Mouse (Mus musculus): ENCODE results near the gene Shisa7.
"Not testable (repeated sequence)": the region's sequence is repeated elsewhere in the genome, so short reads cannot be mapped to it uniquely, and the experiment has no call there.

The Shisa7 gene

DNA sequence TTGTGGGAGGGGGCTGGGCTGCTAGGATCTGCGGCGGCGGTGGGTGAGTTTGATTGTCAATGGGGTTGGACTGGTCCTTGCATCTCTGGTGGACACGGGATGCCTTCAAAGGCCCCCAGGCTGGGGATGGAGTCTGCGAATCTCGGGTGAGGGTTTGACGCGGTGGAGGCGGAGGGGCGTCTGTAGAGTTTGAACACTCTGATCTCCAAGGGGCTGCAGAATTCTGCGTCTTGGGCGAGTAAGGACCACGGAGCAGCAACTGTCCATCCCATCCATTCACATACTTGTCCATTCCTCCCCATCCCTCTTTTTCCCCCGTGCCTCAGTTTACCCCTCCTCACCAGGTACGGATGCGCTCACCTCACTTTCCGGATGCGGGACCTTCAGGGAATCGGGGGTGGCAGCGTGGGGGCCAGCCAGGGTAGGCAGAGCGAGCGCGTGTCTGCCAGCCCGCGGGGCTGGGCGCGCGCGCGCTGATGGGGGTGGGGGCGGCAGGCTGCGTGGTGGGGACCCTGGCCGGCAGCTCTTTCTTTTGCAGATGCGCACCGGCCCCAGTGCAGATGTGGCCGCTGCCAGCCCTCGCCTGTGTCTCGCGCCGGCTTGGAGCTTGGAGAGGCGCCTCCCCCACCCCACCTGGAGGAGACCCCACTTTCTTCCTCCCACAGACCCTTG is at the start of gene Shisa7:
Gene Shisa7 (minus strand): TSS at position 452 of the 672 bp plus-strand sequence.
- no peak for DNase-seq (ENCODE audit: low read depth, low spot score)

DNA sequence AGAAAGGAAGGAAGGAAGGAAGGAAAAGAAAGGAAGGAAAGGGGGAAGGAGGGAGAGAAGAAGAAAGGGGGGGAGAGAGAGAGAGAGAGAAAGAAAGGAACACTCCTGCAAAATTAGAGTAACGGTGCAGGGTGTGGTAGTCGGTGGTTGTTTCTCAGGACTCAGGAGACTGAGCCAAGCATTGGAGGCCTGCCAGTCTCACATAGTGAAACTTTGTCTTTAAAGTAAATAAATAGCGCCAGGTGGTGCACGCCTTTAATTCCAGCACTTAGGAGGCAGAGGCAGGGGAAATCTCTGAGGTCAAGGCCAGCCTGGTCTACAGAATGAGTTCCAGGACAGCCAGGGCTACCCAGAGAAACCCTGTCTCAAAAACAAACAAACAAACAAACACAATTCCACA is 42.2 kb upstream of the Shisa7 start:
- no peak for DNase-seq (ENCODE audit: low read depth, low spot score)

DNA sequence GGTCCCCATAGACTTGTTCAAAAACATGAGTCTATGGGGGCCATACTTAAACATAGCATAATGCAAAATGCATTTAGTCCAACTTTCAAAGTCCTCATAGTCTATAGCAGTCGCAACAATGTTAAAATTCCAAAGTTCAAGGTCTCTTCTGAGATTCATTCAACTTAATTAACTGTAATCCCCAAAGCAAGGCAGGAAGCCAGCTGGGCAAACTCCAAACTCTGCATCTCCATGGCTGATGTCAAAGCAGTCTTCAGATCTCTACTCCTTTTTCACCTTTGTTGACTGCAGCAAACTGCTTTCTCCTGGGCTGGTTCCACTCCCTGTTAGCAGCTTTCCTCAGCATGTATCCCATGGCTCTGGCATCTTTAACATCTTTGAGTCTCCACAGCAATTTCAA is 34.5 kb upstream of the Shisa7 start:
- DNase-seq (ENCODE audit: low read depth, low spot score) = not testable (repeated sequence)

DNA sequence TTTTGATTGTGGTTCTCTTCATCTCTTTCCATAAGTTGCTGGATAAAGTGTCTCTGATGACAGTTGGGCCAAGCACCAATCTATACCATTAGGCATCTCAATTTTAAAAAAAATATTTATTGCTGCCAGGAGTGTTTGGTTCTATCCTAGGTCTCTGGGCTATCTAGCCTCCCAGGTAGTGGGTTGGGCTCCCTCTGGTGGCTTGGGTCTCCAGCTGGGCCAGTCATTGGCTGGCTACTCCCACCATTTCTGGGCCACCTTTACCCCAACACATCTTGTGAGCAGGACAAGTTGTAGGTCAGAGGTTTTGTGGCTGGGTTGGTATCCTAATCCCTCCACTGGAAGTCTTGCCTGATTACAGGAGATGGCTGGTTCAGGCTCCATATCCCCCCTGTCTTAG is 33.7 kb upstream of the Shisa7 start:
- peak; percentile 33 for DNase-seq (ENCODE audit: low read depth, low spot score)

DNA sequence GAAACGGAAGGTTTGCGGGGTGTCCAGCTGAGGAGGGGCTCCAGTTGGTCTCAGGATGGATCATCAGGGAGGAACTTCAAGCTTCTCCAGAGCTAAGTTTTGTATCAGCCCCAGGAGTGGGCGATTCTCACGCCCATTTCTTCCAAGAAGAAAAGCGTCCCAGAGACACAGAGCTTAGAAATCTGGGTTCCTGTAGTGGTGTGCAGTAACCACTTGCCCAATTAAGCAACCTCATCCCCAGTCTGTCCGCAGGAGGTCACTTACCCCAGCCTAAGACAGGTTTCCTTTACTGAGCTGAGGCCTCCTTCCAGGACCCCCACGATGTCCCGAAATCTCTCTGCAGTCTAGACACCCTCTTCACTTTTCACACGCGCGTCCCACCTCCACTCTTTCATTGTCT is 32.7 kb upstream of the Shisa7 start:
- DNase-seq (ENCODE audit: low read depth, low spot score) = no peak

DNA sequence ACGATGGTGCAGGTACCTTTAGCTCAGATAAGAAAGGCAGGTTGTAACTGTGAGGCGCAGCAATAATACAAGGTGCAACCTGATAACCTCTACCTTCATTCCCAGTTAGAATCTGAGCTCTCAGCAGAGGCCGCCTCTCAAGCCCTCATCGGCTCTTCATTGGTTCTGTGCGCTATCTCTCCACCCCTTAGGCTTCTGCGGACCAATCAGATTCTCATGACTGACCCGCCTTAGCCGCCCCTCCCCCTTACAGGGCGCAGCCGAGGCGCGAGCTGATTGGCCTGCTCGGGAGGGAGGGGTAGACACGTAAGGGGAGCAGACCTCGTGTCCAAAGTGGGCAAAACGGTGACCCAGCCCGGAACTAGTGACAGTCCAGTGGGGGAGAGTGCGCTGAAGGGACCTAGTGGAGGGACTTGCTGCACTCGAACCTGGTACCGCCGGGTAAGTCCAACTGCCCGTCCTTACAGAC is 32.3 kb upstream of the Shisa7 start, which contains the start of gene Isoc2a:
Gene Isoc2a (plus strand): TSS at position 401 of the 469 bp plus-strand sequence.
- peak; percentile 98 for DNase-seq (ENCODE audit: low read depth, low spot score)

DNA sequence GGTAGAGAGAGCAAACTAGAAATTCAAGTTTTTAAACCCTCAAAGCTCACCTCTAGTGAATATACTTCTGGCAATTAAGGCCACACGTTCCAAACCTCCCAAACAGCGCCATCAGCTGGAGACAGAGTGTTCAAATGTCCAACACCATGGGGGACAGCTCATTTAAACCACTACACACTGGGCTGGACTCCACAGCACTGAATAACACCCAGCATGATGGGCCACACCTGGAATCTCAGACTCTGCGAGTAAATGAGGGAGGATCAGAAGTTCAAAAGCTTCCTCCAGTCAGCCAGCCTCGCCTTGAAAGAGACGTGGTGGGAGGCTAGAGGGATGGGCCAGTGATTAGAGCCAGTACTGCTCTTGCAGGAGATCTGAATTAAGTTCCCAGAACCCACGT is 25.6 kb upstream of the Shisa7 start, which contains the start of gene Isoc2b:
Gene Isoc2b (minus strand): TSS at position 126 of the 400 bp plus-strand sequence.
- DNase-seq (ENCODE audit: low read depth, low spot score) = peak; percentile 95

DNA sequence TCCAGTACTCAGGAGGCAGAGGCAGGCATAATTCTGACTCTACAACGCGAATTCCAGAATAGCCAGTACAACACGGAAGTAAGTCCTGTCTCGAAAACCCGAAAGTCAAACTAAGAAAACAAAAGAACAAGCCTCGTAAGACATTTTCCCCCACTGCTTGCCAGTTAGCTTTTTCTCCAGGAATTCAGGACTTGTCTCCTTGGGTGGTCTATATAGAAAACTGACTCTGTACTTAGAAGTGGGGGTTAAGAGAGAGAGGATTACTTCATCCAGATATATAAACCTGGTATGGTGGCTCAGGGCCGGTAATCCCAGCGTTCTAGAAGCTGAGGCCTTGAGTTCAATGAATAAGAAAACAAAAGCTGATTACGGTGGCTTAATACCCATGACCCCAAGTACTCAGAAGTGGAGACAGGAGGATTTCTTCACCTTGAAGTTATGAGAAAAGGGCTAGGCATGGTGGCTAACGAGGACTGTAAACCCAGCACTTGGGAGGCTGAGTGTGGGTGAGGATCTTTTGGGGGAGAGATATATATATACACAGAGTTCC is 22.2 kb upstream of the Shisa7 start:
- peak; percentile 66 for DNase-seq (ENCODE audit: low read depth, low spot score)

DNA sequence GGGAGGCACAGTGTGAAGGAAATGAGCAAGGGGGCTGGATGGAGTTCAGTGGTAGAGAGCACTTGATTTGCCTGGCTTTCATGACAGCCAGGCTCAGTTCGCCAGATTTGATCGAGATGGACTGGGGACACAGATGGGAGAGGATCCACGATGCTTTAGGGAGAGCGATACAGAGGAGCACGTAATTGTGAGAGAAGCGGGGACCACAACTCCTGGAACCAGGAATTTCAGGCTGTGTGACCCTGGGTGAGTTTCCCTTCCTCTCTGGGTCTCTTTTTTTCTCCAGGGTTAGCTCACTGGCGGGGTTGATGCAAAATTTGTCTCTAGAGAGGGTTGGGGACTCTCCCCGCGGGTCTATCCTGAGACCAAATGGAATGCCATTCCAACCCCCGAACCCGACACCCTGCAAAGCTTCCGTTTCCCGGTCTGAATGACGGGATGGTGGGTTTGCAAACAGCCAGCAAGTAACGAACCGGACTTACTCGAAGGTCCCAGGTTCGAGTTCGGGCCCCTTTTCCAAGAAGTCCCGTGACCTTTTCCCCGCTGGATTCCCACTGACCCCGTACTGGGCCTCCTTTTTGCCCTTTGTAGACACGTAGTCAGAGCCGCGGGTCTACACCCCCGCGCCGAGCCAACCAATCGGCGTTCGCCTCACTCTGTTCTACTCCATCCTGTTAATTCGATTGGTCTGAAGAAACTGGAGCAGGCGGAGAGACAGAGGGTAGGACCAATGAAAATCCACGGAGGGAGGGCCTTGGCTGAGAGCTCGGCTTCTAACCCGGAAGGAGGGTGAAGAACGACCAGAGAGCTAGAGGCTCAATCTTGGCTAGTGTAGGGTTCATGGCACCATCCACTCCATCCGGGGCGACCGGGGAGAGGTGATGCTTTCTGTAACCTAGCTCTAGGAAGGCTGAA is 21.3 kb upstream of the Shisa7 start:
- peak; percentile 99 for DNase-seq (ENCODE audit: low read depth, low spot score)

DNA sequence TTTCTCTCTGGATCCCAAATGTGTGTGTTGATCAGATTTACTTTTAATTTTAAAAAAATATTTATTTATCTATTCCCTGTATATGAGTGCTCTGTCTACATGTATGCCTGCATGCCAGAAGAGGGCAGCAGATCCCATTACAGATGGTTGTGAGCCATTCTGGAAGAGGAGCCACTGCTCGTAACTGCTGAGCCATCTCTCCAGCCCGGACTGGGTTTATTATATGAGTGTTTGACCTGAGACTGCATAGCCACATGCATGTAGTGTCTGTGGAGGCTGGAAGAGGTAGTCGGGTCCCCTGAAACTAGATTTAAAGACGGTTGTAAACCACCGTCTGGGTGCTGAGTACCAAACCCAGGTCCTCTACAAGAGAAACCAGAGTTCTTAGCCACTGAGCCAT is 20.6 kb upstream of the Shisa7 start:
- peak; percentile 74 for DNase-seq (ENCODE audit: low read depth, low spot score)

DNA sequence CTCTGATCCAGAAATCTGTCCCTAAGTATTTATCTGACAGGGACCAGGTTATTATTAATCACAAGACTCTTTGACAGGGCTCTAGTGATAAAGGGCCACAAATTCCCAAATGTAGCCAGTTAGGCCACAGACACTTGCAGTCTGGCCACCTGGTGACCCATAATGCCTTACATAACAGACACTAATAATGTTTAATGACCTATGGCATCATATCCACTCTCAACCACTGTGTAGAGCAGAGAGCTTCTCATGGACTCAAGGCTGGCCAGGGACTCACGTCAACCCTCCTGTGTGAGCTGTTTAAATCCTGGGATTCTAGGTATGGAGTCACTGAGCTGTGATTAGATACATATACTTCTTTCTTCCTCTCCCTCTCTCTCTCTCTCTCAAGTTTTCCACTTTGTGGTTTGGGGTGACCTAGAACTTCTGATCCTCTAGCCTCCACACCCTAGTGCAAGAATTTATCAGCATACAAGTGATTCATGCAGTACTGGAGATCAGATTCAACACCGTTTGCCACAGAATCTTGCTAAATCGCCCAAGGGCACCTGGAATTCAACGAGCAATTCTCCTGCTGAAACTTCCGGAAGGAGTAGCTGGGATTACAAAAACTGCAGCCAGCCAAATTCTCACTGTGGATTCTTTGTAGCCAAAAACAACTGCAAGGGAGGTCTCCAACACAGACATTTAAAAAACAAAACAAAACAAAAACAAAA is 19.8 kb upstream of the Shisa7 start:
- DNase-seq (ENCODE audit: low read depth, low spot score) = peak; percentile 33

DNA sequence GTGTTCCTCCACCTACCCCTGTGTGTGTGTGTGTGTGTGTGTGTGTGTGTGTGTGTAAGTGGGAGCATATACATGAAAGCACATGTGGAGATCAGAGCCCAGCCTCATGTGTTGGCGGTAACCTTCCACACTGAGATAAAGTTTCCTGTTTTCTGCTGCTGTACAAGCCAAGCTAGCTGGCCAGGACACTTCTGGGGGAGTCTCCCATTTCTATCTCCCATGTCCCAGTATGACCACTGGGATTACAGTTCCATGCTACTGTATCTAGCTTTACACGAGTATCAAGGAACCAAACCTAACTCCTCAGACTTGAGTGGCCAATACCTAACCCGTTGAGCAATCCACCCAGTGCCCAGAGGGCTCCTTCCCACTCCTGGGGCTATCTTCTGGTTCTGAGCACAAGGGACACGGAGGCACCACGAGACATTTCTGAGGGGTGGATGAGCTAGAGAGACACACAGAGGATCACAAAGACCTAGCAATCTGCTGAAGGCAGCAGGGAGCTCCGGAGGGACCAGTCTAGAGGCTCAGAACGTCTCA is 19.1 kb upstream of the Shisa7 start:
- no peak for DNase-seq (ENCODE audit: low read depth, low spot score)

DNA sequence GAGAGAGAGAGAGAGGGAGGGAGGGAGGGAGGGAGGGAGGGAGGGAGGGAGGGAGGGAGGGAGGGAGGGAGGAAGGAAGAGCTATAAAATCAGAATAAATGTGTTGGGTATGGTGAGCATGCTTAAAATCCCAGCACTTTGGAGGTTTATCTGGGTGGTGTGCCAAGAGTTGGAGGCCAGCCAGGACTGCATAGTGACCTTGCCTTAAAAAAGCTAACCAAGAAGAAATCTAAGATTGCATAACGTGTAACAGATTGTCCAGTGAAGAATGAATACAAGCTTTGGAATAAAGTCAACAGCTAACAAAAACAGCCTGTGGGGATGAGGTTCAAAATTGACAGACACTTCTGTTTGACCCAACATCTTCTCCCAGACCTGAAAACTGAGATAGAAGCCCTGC is 18.5 kb upstream of the Shisa7 start:
- DNase-seq (ENCODE audit: low read depth, low spot score) = no peak

DNA sequence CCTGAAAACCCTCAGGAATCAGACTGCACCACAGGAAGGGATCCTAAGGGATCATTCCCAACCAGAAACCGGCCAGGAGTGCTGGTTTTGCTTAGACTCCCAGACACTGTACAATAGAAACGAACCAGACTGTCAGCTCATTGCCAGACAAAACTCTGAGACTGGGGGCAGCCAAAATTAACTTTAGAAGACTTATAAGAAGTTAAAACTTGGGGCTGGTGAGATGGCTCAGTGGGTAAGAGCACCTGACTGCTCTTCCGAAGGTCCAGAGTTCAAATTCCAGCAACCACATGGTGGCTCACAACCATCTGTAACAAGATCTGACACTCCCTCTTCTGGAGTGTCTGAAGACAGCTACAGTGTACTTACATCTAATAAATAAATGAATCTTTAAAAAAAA is 16.4 kb upstream of the Shisa7 start:
- DNase-seq (ENCODE audit: low read depth, low spot score) = not testable (repeated sequence)

DNA sequence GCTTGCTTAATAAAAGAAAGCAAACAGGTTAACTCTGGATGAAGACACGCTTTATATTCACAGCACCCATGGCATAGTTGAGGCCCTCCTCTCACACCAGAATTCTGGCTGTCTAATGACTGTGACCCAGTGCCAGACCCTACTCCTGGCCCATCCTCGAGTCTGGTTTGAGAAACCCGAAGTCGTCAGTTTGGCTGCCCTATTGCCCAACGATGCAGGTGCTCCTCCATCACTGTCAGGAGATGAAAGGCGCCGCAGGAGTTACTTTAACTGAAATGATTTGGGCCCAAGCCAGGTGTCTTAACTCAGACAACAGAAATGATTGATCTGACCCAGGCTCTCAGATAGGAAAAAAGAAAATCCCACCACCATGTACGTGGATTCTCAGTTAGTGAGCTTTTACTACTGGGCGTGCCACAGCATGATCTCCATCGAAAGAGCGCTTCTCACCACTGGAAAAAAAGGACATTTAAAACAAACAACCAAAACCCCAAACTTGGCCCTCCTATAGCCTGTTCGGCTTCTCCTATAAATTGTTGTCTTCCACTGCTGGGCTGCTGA is 15.0 kb upstream of the Shisa7 start:
- DNase-seq (ENCODE audit: low read depth, low spot score) = no peak

DNA sequence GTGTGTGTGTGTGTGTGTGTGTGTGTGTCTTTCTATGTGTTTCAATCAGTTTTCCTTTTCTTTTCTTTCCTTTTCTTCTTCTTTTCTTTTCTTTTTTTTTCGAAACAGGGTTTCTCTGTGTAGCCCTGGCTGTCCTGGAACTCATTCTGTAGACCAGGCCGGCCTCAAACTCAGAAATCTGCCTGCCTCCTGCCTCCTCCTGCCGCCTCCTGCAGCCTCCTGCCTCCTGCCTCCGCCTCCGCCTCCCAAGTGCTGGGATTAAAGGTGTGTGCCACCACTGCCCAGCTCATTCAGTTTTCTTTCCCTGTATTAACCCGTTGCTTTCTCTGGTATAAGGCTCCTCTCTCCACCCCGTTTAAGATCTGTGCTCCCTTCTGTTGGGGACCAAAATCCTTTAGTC is 12.8 kb upstream of the Shisa7 start:
- no peak for DNase-seq (ENCODE audit: low read depth, low spot score)

DNA sequence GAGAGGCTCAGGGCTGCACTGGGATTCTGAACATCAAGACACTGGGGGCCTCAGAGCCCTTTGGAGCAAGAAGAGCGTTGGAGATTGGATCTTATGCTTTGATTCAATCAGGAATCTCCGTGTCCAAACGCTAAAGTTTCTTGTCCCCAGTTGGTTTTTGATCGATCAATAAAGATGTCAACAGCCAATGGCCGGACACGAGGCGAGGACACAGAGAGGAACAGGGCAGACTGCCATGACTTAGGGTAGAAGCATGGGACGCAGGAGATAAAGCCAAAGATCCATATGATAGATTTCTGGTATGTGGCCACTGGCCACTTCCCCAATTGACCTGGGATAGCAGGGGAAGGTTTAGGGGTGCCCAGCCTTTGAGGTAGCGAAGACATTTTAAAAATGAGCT is 12.0 kb upstream of the Shisa7 start:
- no peak for DNase-seq (ENCODE audit: low read depth, low spot score)

DNA sequence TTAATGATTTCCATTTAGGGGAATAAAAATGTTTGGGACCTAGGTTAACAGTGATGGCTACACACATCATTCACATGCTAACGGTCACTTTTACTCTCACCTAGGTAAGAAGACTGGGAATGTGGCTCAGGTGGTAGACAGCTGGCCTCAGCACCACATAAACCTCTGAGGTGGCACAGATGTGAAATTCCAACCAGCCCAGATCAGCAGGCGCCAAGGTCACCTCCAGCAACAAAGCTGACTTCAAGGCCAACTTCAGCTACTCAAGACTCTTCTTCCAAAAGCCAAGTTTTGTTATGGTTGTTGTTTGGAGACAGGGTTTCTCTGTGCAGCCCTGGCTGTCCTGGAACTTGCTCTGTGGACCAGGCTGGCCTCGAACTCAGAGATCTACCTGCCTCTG is 9.1 kb upstream of the Shisa7 start:
- no peak for DNase-seq (ENCODE audit: low read depth, low spot score)

DNA sequence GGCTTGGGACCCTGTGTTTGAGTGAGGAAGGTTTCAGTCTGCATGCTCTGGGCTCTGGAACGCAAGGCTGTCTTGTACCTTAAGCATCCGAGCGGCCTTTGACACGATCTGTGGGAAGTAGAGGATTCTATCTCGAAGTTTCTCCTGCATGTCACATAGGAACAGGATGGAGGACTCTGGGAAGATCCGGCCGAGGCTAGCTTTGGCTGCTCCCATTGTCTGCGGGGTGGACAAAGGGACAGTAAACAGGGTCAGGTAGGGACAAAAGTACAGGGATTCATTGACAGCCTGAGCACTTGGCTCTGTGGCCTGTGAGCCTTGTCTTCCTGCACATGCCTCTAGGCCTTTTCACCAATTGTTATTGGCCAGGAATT is 6.8 kb upstream of the Shisa7 start:
- DNase-seq (ENCODE audit: low read depth, low spot score) = no peak

DNA sequence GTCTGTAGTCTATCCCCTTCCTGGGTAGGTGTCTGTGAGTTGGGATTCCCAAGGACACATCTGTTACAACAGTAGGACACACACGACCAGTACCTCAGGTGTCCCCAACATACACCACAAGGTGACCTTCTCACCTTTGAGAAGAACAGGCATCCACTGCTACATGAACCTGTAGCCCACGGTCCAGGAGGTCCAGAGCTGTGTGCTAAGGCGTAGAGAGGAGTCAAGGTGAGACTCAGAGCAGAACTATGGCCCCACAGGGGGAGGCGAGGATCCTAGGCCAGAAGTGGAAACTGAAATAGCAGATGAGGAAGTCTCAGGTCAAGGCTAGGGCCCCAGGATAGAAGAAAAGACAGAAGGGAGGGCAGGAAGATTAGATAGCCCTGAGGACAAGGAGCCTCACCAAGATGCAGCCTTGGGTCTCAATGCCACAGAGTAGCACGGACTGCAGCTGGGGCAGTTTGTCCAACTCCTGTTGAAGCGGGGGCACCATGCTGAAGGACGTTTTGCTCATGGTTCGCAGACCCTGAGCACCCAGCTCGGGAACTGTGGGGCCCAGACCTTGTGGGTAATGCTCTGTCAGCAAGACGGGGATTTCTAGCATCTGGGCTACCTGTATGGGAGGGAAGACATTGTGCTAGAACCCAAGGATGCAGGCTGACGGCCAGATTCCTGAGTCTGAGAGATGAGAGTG is 6.3 kb upstream of the Shisa7 start:
- DNase-seq (ENCODE audit: low read depth, low spot score) = no peak

DNA sequence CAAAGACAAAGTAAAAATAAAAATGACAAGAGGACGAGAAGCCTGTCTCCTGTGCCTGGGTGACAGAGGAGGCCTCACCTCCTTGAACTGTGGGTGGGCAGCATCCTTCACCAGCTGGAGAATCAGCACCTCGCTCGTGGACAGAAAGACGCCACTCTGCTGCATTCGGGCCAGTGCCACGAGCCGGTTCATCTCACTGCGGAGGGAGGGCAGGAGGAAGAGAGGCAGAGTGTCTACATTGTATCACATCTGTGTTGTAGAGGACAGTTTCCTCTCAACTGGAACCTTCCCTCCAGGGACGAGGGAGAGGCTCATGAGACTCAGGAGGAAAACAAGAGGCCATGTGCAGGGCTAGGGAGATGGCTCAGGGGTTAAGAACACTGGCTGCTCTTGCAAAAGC is 4.9 kb upstream of the Shisa7 start:
- no peak for DNase-seq (ENCODE audit: low read depth, low spot score)

Data from R1 (cell line).